Mouse (Mus musculus): ENCODE measurements around the gene Ercc2. TPM values are rescaled to one million over a fixed set of nuclear protein-coding genes. Genes with fewer than 3 reads are reported as not detected.

Gene Ercc2
- total and polyA plus RNA-seq, 2 experiments from 2014 or later = 17.9 to 58.2 TPM

DNA sequence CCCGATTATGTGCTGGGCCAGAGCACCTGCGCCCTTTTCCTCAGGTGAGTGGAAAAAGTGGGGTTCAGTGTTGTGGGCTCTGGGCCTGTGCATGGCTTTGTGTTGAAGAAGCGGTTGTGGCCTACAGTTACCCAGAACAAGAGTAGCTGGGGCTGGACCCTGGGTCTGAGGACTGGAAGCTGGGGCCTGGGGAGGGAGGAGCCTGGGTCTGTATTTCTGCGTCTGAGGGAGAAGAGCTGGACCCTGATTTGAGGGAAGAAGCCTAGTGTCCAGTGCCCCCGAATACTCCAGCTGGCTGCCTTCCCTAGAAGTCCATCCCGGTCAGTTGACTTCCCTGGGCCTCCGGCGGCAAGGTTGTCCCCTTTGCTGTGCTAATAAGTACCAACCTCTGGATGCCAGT, 31.6 kb upstream of the Ercc2 start:
- ATAC-seq (no peak), DNase-seq (no peak)
- TF ChIP-seq CTCF (IDR thresholded peaks at IDR 0.05; ENCODE audit: low read depth) = no peak
- Histone ChIP-seq H3K9ac (no peak overlapping the region), H3K9me3 (ENCODE audit: low read length) (no peaks in the 10 kb centered on the region), H3K27me3 (ENCODE audit: insufficient read depth, low read length) (no peaks in the 10 kb centered on the region), H3K4me2 (ENCODE audit: low read depth) (no peak overlapping the region), H3K4me3 (ENCODE audit: low read depth, low read length) (no peak overlapping the region), H3K27ac (ENCODE audit: low read depth, low read length) (no peak overlapping the region), H3K36me3 (ENCODE audit: insufficient read depth) (peaks cover 45% of the 10 kb centered on the region), H3K4me1 (ENCODE audit: insufficient read depth) (peaks cover 7% of the 10 kb centered on the region; the same call in 1 of the 2 replicates)
- WGBS = 94% methylated on average over 8 of the region's 8 CpGs

DNA sequence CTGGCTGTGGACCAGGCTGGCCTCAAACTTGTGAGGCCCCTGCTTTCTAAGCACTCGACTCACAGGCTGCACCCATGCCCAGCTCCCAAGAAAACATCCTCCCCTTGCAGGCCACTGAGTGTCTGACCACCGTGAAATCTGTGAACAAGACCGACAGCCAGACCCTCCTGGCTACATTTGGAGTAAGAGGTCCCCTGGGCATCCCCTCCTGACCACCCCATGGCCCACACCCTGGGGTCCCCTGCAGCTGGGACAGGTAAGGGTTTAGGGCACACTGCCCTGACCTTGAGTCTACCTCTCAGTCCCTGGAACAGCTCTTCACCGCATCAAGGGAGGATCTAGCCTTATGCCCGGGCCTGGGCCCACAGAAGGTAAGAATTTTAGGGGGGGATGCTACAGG, 26.8 kb upstream of the Ercc2 start:
- TF ChIP-seq CTCF (IDR thresholded peaks at IDR 0.05; ENCODE audit: low read depth) = no peak
- H3K4me3 ChIP-seq (ENCODE audit: low read depth, low read length) = no peak overlapping the region
- H3K4me1 ChIP-seq (ENCODE audit: insufficient read depth) = no peaks in the 10 kb centered on the region; the same call in 1 of the 2 replicates
- no peak for ATAC-seq
- H3K27me3 ChIP-seq (ENCODE audit: insufficient read depth, low read length) = no peaks in the 10 kb centered on the region
- no peak overlapping the region for H3K4me2 ChIP-seq (ENCODE audit: low read depth)
- no peak for DNase-seq
- no peak overlapping the region for H3K9ac ChIP-seq
- no peak overlapping the region for H3K27ac ChIP-seq (ENCODE audit: low read depth, low read length)
- H3K36me3 ChIP-seq (ENCODE audit: insufficient read depth) = peaks cover 36% of the 10 kb centered on the region
- H3K9me3 ChIP-seq (ENCODE audit: low read length) = no peaks in the 10 kb centered on the region
- WGBS = 94% methylated on average over 5 of the region's 5 CpGs

- DNase-seq = no peak
- H3K36me3 ChIP-seq (ENCODE audit: insufficient read depth) = peaks cover 25% of the 10 kb centered on the region
- WGBS = 86% methylated on average over 10 of the region's 10 CpGs
- H3K27me3 ChIP-seq (ENCODE audit: insufficient read depth, low read length) = no peaks in the 10 kb centered on the region
- H3K27ac ChIP-seq (ENCODE audit: low read depth, low read length) = no peak overlapping the region
- no peak overlapping the region for H3K9ac ChIP-seq
- no peaks in the 10 kb centered on the region; the same call in 1 of the 2 replicates for H3K4me1 ChIP-seq (ENCODE audit: insufficient read depth)
- no peak overlapping the region for H3K4me2 ChIP-seq (ENCODE audit: low read depth)
- no peak overlapping the region for H3K4me3 ChIP-seq (ENCODE audit: low read depth, low read length)
- TF ChIP-seq CTCF (IDR thresholded peaks at IDR 0.05; ENCODE audit: low read depth) = no peak
- ATAC-seq = no peak
- H3K9me3 ChIP-seq (ENCODE audit: low read length) = no peaks in the 10 kb centered on the region
Measured at GRCm38 (mm10) chr7:19356311-19356710, 25.5 kb upstream of the Ercc2 start.

DNA sequence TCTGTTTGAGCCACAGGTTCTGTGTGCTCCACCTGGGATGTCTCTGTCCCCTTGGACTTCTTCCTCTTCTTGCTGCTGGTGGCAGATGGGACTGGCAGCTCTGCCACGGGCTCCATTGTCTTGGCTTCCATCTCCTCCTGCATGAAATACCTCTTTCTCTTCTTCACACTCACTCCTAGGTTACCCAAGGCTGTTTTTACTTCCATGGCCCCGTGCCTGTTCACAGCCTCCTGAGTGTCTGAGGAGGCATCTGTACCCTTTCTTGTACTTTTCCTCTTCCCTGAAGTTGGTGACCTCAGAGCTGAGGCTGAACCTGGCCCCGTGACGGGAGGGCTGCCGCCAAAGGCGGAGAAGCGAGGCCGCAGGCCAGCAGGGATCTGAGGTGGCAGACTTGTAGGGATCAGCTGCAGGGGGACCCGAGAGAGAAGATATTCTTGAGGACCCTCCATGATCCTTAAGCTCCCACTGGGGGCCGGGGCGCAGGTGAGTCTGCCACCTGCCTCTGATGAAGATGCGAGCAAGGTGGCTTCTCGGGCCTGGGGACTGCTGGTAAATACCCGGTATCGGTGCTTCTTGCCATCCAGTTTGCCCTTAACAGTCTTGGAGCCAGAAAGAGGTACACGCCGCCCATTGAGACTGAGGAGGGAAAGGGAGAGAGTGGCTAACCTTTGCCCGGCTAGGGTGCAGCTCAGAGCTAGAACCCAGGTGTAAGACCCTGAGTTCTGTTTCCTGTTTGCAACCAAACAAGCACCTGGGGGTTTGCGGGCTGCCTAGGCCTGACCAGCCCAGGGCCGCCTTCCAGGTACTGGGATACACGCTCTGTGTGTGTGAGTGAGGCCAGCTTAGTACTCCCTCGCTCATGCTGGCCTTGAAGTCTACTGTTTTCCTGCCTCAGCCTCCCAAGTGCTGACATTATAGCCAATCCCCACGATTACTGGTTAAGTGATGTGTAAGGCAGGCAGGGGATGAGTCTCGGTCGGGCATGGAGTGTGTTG, 24.1 kb upstream of the Ercc2 start:
- Histone ChIP-seq H3K4me1 (ENCODE audit: insufficient read depth) (no peaks in the 10 kb centered on the region; the same call in 1 of the 2 replicates), H3K27me3 (ENCODE audit: insufficient read depth, low read length) (no peaks in the 10 kb centered on the region), H3K27ac (ENCODE audit: low read depth, low read length) (no peak overlapping the region), H3K36me3 (ENCODE audit: insufficient read depth) (peaks cover 25% of the 10 kb centered on the region), H3K4me2 (ENCODE audit: low read depth) (0 out of 2 replicates have a peak overlapping the region, but pooled peaks have one; percentile 95), H3K9me3 (ENCODE audit: low read length) (no peaks in the 10 kb centered on the region), H3K4me3 (ENCODE audit: low read depth, low read length) (no peak overlapping the region), H3K9ac (no peak overlapping the region; the same call in 1 of the 2 replicates)
- no peak for TF ChIP-seq CTCF (IDR thresholded peaks at IDR 0.05; ENCODE audit: low read depth)
- DNase-seq (no peak), ATAC-seq (no peak)
- WGBS = 93% methylated on average over 25 of the region's 25 CpGs

- TF ChIP-seq CTCF (IDR thresholded peaks at IDR 0.05; ENCODE audit: low read depth) = no peak
- H3K4me2 ChIP-seq (ENCODE audit: low read depth) = peak overlapping the region; percentile 95
- H3K27ac ChIP-seq (ENCODE audit: low read depth, low read length) = no peak overlapping the region
- H3K36me3 ChIP-seq (ENCODE audit: insufficient read depth) = peaks cover 18% of the 10 kb centered on the region
- WGBS = 22% methylated on average over 13 of the region's 13 CpGs
- H3K9ac ChIP-seq = peak overlapping the region; percentile 60
- DNase-seq = no peak
- H3K4me3 ChIP-seq (ENCODE audit: low read depth, low read length) = peak overlapping the region; percentile 65
- H3K4me1 ChIP-seq (ENCODE audit: insufficient read depth) = no peaks in the 10 kb centered on the region; the same call in 1 of the 2 replicates
- H3K9me3 ChIP-seq (ENCODE audit: low read length) = no peaks in the 10 kb centered on the region
- ATAC-seq = no peak
- H3K27me3 ChIP-seq (ENCODE audit: insufficient read depth, low read length) = no peaks in the 10 kb centered on the region
Measured at GRCm38 (mm10) chr7:19358634-19359033, 23.2 kb upstream of the Ercc2 start.

DNA sequence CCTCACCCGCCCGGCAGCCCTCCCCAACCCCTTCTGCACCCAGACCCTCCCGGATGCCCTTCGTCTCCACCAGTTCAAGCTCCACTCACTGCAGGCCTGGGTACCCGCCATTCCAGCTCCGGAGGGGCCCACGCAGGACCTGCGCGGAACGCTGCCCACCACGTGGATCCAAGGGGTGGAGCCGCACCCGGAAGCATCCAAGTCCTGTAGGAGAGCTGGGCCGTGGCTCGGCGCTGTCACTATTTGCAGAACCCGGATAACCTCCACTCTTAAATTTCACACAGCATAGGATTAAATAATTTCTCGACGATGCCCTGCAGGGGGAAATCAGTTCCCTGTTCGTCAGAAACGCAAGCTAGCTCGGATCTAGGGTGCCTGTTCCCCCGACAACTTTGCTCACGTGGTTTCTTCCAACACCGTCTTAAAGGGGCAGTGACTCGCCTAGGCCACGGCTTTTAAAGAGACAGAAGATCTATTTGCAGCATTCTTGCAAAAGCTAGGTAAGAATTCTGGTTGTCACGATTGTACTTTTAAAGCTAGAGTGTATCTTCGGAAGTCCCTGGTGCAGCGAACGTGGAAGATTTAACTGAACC, 22.4 kb upstream of the Ercc2 start, which contains the start of the genes Cd3eap and Ppp1r13l:
TSS of gene Cd3eap (minus strand) at position 185 of the 593 bp plus-strand sequence.
TSS of gene Ppp1r13l (plus strand) at position 451 of the 593 bp plus-strand sequence.
- peak; percentile 93 for DNase-seq
- WGBS = under 1% methylated on average over 31 of the region's 31 CpGs
- peak; percentile 39 for TF ChIP-seq CTCF (IDR thresholded peaks at IDR 0.05; ENCODE audit: low read depth)

More for the DNA sequence above, 22.4 kb upstream of the Ercc2 start, which contains the start of the genes Cd3eap and Ppp1r13l:
- peak within 1 kb of the TSS; percentile 60 for H3K9ac ChIP-seq
- H3K4me3 ChIP-seq (ENCODE audit: low read depth, low read length) = peak within 1 kb of the TSS; percentile 65
- peaks cover 15% of the 10 kb centered on the region for H3K36me3 ChIP-seq (ENCODE audit: insufficient read depth)
- H3K4me1 ChIP-seq (ENCODE audit: insufficient read depth) = no peaks in the 10 kb centered on the region; the same call in 1 of the 2 replicates
- H3K27ac ChIP-seq (ENCODE audit: low read depth, low read length) = peak within 1 kb of the TSS; percentile 42; the same call in 1 of the 2 replicates
- ATAC-seq = peak; percentile 87
- no peaks in the 10 kb centered on the region for H3K9me3 ChIP-seq (ENCODE audit: low read length)
- no peaks in the 10 kb centered on the region for H3K27me3 ChIP-seq (ENCODE audit: insufficient read depth, low read length)
- peak within 1 kb of the TSS; percentile 95 for H3K4me2 ChIP-seq (ENCODE audit: low read depth)
